ENCODE assay signal across 10 mouse cellular contexts in genomic region chr4:143324176-143324924, GRCm38 (mm10). TPM values are rescaled to one million over a fixed set of nuclear protein-coding genes. Genes with fewer than 3 reads are reported as not detected.
DNase-seq lines count a peak whose midpoint lies in the region; ATAC-seq and TF ChIP-seq lines count a peak whose summit lies in the region.
"Had no signal": no experiment of that assay in that cellular context is flagged by ENCODE, and none has a peak within 500 bp of the region (broad histone marks: within the 10 kb centered on the region; RNA-seq: fewer than 3 reads in every experiment).

No protein-coding gene starts in this region.

- H3K36me3 ChIP-seq in testis, adult 2 months (ENCODE audit: control insufficient read depth, insufficient read depth, low read length): no peaks in the 10 kb centered on the region
- H3K36me3 ChIP-seq in forebrain, embryonic 12.5 days (replicated peaks): no peaks in the 10 kb centered on the region
- no peaks in the 10 kb centered on the region for H3K36me3 ChIP-seq in limb, embryonic 11.5 days (ENCODE audit: control insufficient read depth, insufficient read depth, low read length)

- H3K27me3 ChIP-seq in testis, adult 2 months (ENCODE audit: control insufficient read depth, insufficient read depth, low read length): no peaks in the 10 kb centered on the region
- H3K27me3 ChIP-seq in forebrain, embryonic 12.5 days: no peaks in the 10 kb centered on the region
- no peaks in the 10 kb centered on the region for H3K27me3 ChIP-seq in limb, embryonic 11.5 days (ENCODE audit: control insufficient read depth, insufficient read depth, low read length)

- no peaks in the 10 kb centered on the region for H3K9me3 ChIP-seq in forebrain, embryonic 12.5 days
- H3K9me3 ChIP-seq in limb, embryonic 11.5 days (ENCODE audit: control insufficient read depth, low read length): no peaks in the 10 kb centered on the region

- ATAC-seq in forebrain, embryonic 12.5 days (ENCODE audit: low FRiP score): peak; percentile 44; the same call in 1 of the 2 replicates
- ATAC-seq in limb, embryonic 11.5 days (ENCODE audit: insufficient number of reproducible peaks, low FRiP score, low TSS enrichment, low read depth): peak; percentile 27; the same call in 1 of the 2 replicates

- H3K4me2 ChIP-seq in forebrain, embryonic 12.5 days: peak overlapping the region; percentile 52
- no peak overlapping the region for H3K4me2 ChIP-seq in limb, embryonic 11.5 days (ENCODE audit: low read depth, severe bottlenecking)

- no peak for TF ChIP-seq CTCF in testis, adult 2 months (IDR thresholded peaks at IDR 0.05; ENCODE audit: control insufficient read depth, insufficient read depth, insufficient replicate concordance, low read depth, low read length)

- no peak overlapping the region for H3K9ac ChIP-seq in forebrain, embryonic 12.5 days
- no peak overlapping the region for H3K9ac ChIP-seq in limb, embryonic 11.5 days (ENCODE audit: low read length)

- H3K27ac ChIP-seq in testis, adult 2 months (ENCODE audit: control insufficient read depth, insufficient read depth, low read depth, low read length): peak overlapping the region; percentile 99
- no peak overlapping the region for H3K27ac ChIP-seq in forebrain, embryonic 12.5 days
- H3K27ac ChIP-seq in limb, embryonic 11.5 days (replicated peaks; ENCODE audit: low read depth, low read length): no peak overlapping the region

- peak overlapping the region; percentile 59 for H3K4me3 ChIP-seq in testis, adult 2 months (ENCODE audit: control insufficient read depth, low read depth, low read length)
- H3K4me3 ChIP-seq in forebrain, embryonic 12.5 days (replicated peaks): no peak overlapping the region
- no peak overlapping the region for H3K4me3 ChIP-seq in limb, embryonic 11.5 days (ENCODE audit: low read depth, low read length)

- peaks cover 35% of the 10 kb centered on the region for H3K4me1 ChIP-seq in testis, adult 2 months (ENCODE audit: control insufficient read depth, insufficient read depth, low read length)
- H3K4me1 ChIP-seq in forebrain, embryonic 12.5 days: peaks cover 10% of the 10 kb centered on the region
- H3K4me1 ChIP-seq in limb, embryonic 11.5 days (ENCODE audit: control insufficient read depth, insufficient read depth, low read length): no peaks in the 10 kb centered on the region

- 19% methylated on average over 8 of the region's 11 CpGs for WGBS in forebrain, embryonic 12.5 days
- 12% methylated on average over 9 of the region's 11 CpGs for WGBS in limb, embryonic 11.5 days

- 0 out of 2 replicates have a peak, but pooled peaks have one; percentile 21 for TF ChIP-seq POLR2A in testis, adult 2 months (IDR thresholded peaks at IDR 0.05; ENCODE audit: control insufficient read depth, low read depth, low read length)

- DNase-seq in testis, postnatal 10 days (ENCODE audit: low spot score): no peak
- DNase-seq in limb, embryonic 11.5 days (ENCODE audit: low spot score): no peak
- peak; percentile 54 for DNase-seq in testis, postnatal 14 days (ENCODE audit: low spot score)
- no peak for DNase-seq in gastrocnemius, adult 18-20 months (ENCODE audit: low spot score)
- DNase-seq in frontal cortex, postnatal 36 days (ENCODE audit: low spot score in 2 of 2): no peak
- DNase-seq in layer of hippocampus, adult 8-10 months (ENCODE audit: low spot score in 2 of 2): no peak
- DNase-seq: lung, adult 2 months had no signal

RNA-seq across cellular contexts. Expression of gene Pdpn, which starts 25.0 kb away (rescaled TPM):
- 1.3 and 2.0 TPM in 2 replicates for polyA plus RNA-seq in testis, adult 2 months (2012; rRNA removed)
- polyA plus RNA-seq in forebrain, embryonic 12.5 days (2016; fragmentation: Nextera tagmentation; extraction: Ambion mirVana): 61.5 and 68.0 TPM in 2 replicates
- polyA plus RNA-seq in limb, embryonic 11.5 days (2014; fragmentation: Nextera tagmentation; extraction: Ambion mirVana): 29.6 and 32.0 TPM in 2 replicates
- 1 to 10 TPM; 4.7 to 5.2 TPM for total RNA-seq in gastrocnemius, adult 18-20 months (2021)
- 10 to 100 TPM; 19.7 to 38.1 (median 29.9) TPM for total RNA-seq in layer of hippocampus, adult 8-10 months (2022)

RNA-seq across cellular contexts. Expression of gene Lrrc38, which starts 25.2 kb away (rescaled TPM):
- polyA plus RNA-seq in testis, adult 2 months (2012; rRNA removed): 0.31 and 0.35 TPM in 2 replicates
- polyA plus RNA-seq in forebrain, embryonic 12.5 days (2016; fragmentation: Nextera tagmentation; extraction: Ambion mirVana): not detected in 2 replicates
- 0.11 and 0.41 TPM in 2 replicates for polyA plus RNA-seq in limb, embryonic 11.5 days (2014; fragmentation: Nextera tagmentation; extraction: Ambion mirVana)
- total RNA-seq in gastrocnemius, adult 18-20 months (2021): 10 to 100 TPM; 33.4 to 37.4 TPM
- total RNA-seq in layer of hippocampus, adult 8-10 months (2022): 1 to 10 TPM in 2 of 4 experiments, under 1 TPM in 2; 0.78 to 1.5 (median 1.1) TPM
- total RNA-seq: heart, adult 18-20 months had no signal

Comparison
In these comparisons a context has a peak if more than half of its experiments do, and no peak if none do; other contexts are left out.
1. RNA of gene Pdpn, which starts 25.0 kb away (polyA plus RNA-seq): 61.5 to 68.0 TPM in forebrain, embryonic 12.5 days and 29.6 to 32.0 TPM in limb, embryonic 11.5 days; 1.3 to 2.0 TPM in testis, adult 2 months; every median in the first group is over 10 times any median in the second.